Mouse (Mus musculus) heart, embryonic 16.5 days (tissue): ENCODE measurements around the gene Plpp3. TPM values are rescaled to one million over a fixed set of nuclear protein-coding genes. Genes with fewer than 3 reads are reported as not detected.

ENCODE experiments used
- ATAC-seq: fragments of 200-750 bp; cut with Nextera tagmentation; replicated peaks from 2 replicates; pipeline ENCODE4 v1.8.0; 2017; ENCODE audit warnings: moderate number of reproducible peaks; ENCODE audit not compliant: insufficient read depth, low FRiP score; ENCODE audit errors: extremely low read depth
- H3K27ac ChIP-seq: fragments of 300-500 bp; sonication (generic); 2 replicates; pipeline ENCODE4 v1.5.1; 2014; ENCODE audit warnings: mild to moderate bottlenecking, low read length, control low read depth, moderate library complexity
- H3K27me3 ChIP-seq: fragments of 300-500 bp; sonication (generic); 2 replicates; pipeline ENCODE4 v1.6.1; 2014; ENCODE audit warnings: low read length, mixed read lengths; ENCODE audit not compliant: control insufficient read depth, insufficient read depth
- H3K36me3 ChIP-seq: fragments of 300-500 bp; sonication (generic); 2 replicates; pipeline ENCODE4 v1.6.1; 2014; ENCODE audit not compliant: control insufficient read depth, insufficient read depth
- H3K4me1 ChIP-seq: fragments of 300-500 bp; sonication (generic); 2 replicates; pipeline ENCODE4 v1.6.1; 2014; ENCODE audit warnings: low read length, mixed read lengths; ENCODE audit not compliant: control insufficient read depth, insufficient read depth
- H3K4me2 ChIP-seq: fragments of 300-500 bp; sonication (generic); 2 replicates; pipeline ENCODE4 v1.6.1; 2014; ENCODE audit warnings: low read depth, mild to moderate bottlenecking, control low read depth, low read length
- H3K4me3 ChIP-seq: fragments of 300-500 bp; sonication (generic); 2 replicates; pipeline ENCODE4 v1.5.1; 2014; ENCODE audit warnings: mild to moderate bottlenecking, control low read depth, low read length
- H3K9ac ChIP-seq: fragments of 300-500 bp; sonication (generic); 2 replicates; pipeline ENCODE4 v1.6.1; 2014; ENCODE audit warnings: low read length, control low read depth
- H3K9me3 ChIP-seq: fragments of 300-500 bp; sonication (generic); replicated peaks from 2 replicates; pipeline ENCODE4 v1.6.1; 2016; ENCODE audit warnings: low read length; ENCODE audit not compliant: control insufficient read depth
- WGBS: fragments of 180-500 bp; shearing (Covaris S2); extraction: QIAGEN DNeasy Blood & Tissue Kit; methylation state at CpG from one replicate; pipeline ENCODE4 v1.1.7; 2014; 5-methylcytosine and 5-hydroxymethylcytosine counted together
- polyA plus RNA-seq: library from polyadenylated mRNA; unstranded; fragments of >200 nt; fragmentation: Nextera tagmentation; extraction: Ambion mirVana; gene quantifications from 2 replicates; pipeline ENCODE4 v1.2.1, GENCODE M21; 2015

Gene Plpp3
- polyA plus RNA-seq, 1 experiment from 2014 or later = 40.8 TPM

DNA sequence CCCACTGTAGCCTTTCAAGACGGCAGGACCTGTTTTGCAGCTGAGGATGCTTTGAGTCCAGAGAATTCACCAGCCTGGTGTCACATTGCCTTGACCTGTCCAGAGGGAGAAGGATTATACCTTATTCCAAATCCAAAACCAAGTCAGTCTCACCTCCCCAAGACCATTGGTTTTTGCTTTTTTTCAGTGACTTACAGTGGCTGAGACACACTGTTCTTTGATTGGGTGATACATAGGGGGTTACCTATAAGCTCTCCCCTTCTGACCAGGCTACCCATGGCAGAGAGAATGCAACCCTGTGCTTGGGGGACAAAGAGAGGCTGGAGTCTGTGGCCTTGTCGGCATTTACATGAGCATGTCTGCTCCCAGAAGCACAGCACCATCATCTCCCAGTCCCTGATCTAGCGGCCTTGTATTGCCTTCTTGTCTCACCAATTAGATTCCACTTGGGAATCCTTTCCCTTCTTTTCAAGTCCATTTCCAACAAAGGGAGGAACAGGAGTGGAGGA is 24.6 kb downstream of the Plpp3 start:
- H3K27me3 ChIP-seq = no peaks in the 10 kb centered on the region
- H3K36me3 ChIP-seq = peaks cover 3% of the 10 kb centered on the region; the same call in 1 of the 2 replicates
- no peak overlapping the region for H3K4me3 ChIP-seq
- H3K9ac ChIP-seq = no peak overlapping the region
- no peak for ATAC-seq
- H3K4me1 ChIP-seq = peaks cover 21% of the 10 kb centered on the region
- no peak overlapping the region for H3K4me2 ChIP-seq
- 67% methylated on average over 3 of the region's 3 CpGs for WGBS
- H3K27ac ChIP-seq = no peak overlapping the region
- H3K9me3 ChIP-seq = no peaks in the 10 kb centered on the region

DNA sequence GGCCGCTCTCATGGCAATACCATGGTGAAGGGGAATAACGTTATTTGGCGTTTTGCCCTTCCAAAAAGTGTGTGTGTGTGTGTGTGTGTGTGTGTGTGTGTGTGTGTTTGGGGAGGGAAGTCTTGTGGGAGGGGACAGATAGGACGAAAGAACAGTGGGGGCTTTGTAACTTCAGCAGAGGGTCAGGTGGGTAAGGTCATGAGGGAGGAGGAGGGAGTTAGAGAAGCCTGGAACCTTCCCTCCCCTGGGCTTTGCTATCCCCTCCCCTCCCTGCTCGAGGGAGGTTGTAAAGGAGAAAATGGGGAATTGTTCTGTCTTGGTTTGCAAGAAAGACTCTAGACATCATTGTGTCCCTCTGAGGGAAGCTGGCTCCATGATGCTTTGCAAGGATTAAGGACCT is 25.1 kb downstream of the Plpp3 start:
- Histone ChIP-seq H3K9me3 (no peaks in the 10 kb centered on the region), H3K27ac (no peak overlapping the region), H3K27me3 (no peaks in the 10 kb centered on the region), H3K4me2 (no peak overlapping the region), H3K4me1 (peaks cover 21% of the 10 kb centered on the region), H3K36me3 (peaks cover 3% of the 10 kb centered on the region; the same call in 1 of the 2 replicates), H3K9ac (no peak overlapping the region), H3K4me3 (no peak overlapping the region)
- 80% methylated on average over 5 of the region's 5 CpGs for WGBS
- no peak for ATAC-seq

GRCm38 (mm10) chr4:105184490-105184889 is 27.3 kb downstream of the Plpp3 start:
- no peak overlapping the region for H3K4me2 ChIP-seq
- H3K4me1 ChIP-seq = peaks cover 18% of the 10 kb centered on the region
- H3K4me3 ChIP-seq = no peak overlapping the region
- 69% methylated on average over 4 of the region's 4 CpGs for WGBS
- no peak for ATAC-seq
- H3K9me3 ChIP-seq = no peaks in the 10 kb centered on the region
- no peaks in the 10 kb centered on the region for H3K27me3 ChIP-seq
- H3K9ac ChIP-seq = no peak overlapping the region
- H3K27ac ChIP-seq = no peak overlapping the region
- peaks cover 3% of the 10 kb centered on the region; the same call in 1 of the 2 replicates for H3K36me3 ChIP-seq

DNA sequence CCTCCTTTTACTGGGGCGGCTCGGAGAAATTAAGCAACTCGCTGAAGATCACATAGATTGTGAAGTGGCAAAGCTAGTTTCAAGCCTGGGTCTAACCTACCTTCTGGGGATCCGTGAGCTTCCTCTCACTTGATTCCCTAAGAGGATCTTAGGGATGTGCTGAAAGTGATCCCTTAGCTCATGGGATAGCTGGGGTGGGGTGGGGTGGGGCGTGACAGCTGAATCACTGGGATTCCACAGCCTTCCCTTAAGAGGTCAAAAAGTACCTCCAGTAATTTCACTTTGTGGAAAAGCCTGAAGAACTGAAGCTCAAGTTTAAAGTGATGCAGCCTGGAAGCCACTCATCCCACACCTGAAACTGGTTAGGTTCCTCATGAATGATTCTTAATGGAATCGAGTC is 27.8 kb downstream of the Plpp3 start:
- H3K36me3 ChIP-seq = peaks cover 3% of the 10 kb centered on the region; the same call in 1 of the 2 replicates
- peaks cover 15% of the 10 kb centered on the region for H3K4me1 ChIP-seq
- no peak overlapping the region for H3K9ac ChIP-seq
- H3K4me2 ChIP-seq = no peak overlapping the region
- H3K4me3 ChIP-seq = no peak overlapping the region
- H3K27me3 ChIP-seq = no peaks in the 10 kb centered on the region
- WGBS = 72% methylated on average over 6 of the region's 6 CpGs
- no peak overlapping the region for H3K27ac ChIP-seq
- H3K9me3 ChIP-seq = no peaks in the 10 kb centered on the region
- ATAC-seq = no peak

- H3K9ac ChIP-seq = no peak overlapping the region
- no peak overlapping the region for H3K27ac ChIP-seq
- no peak overlapping the region for H3K4me3 ChIP-seq
- peaks cover 10% of the 10 kb centered on the region for H3K4me1 ChIP-seq
- no peak for ATAC-seq
- H3K9me3 ChIP-seq = no peaks in the 10 kb centered on the region
- H3K27me3 ChIP-seq = no peaks in the 10 kb centered on the region
- 80% methylated on average over 10 of the region's 10 CpGs for WGBS
- H3K36me3 ChIP-seq = peaks cover 3% of the 10 kb centered on the region; the same call in 1 of the 2 replicates
- no peak overlapping the region for H3K4me2 ChIP-seq
Measured at GRCm38 (mm10) chr4:105186654-105187053, 29.5 kb downstream of the Plpp3 start.

GRCm38 (mm10) chr4:105187873-105188272 is 30.7 kb downstream of the Plpp3 start:
- Histone ChIP-seq H3K4me2 (no peak overlapping the region), H3K27ac (no peak overlapping the region), H3K36me3 (peaks cover 3% of the 10 kb centered on the region; the same call in 1 of the 2 replicates), H3K4me1 (peaks cover 12% of the 10 kb centered on the region), H3K9ac (no peak overlapping the region), H3K4me3 (no peak overlapping the region), H3K9me3 (no peaks in the 10 kb centered on the region), H3K27me3 (no peaks in the 10 kb centered on the region)
- WGBS = 65% methylated on average over 7 of the region's 7 CpGs
- ATAC-seq = no peak

DNA sequence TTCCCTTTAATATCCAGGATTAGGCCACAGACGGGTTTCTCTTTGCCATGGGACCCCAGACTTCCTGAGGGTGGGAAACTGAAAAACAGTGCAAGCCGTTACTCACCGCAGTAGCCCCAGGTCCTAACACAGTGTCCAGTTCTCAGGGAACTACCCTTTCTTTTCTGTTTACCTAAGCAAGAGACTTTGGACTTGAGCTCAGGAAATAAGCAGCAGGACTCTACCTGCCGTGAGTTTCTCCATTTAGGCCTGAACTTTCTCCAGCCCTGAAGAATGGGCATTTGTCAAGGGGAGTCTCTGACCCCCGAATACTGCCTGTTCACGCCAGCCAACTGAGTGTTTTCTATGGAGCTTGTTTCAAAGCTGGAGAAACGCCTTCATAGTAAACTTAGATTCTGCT is 31.7 kb downstream of the Plpp3 start:
- Histone ChIP-seq H3K9ac (no peak overlapping the region), H3K4me2 (no peak overlapping the region), H3K4me1 (peaks cover 12% of the 10 kb centered on the region), H3K27me3 (no peaks in the 10 kb centered on the region), H3K9me3 (no peaks in the 10 kb centered on the region), H3K27ac (no peak overlapping the region), H3K4me3 (no peak overlapping the region), H3K36me3 (no peaks in the 10 kb centered on the region)
- ATAC-seq = no peak
- 78% methylated on average over 7 of the region's 7 CpGs for WGBS

GRCm38 (mm10) chr4:105190826-105191225 is 33.7 kb downstream of the Plpp3 start:
- ATAC-seq = 0 out of 2 replicates have a peak, but pooled peaks have one; percentile 55
- Histone ChIP-seq H3K9ac (no peak overlapping the region), H3K36me3 (no peaks in the 10 kb centered on the region; the same call in 1 of the 2 replicates), H3K4me3 (no peak overlapping the region), H3K27ac (no peak overlapping the region), H3K4me1 (peaks cover 8% of the 10 kb centered on the region), H3K4me2 (no peak overlapping the region), H3K9me3 (no peaks in the 10 kb centered on the region), H3K27me3 (no peaks in the 10 kb centered on the region)
- 79% methylated on average over 4 of the region's 4 CpGs for WGBS

DNA sequence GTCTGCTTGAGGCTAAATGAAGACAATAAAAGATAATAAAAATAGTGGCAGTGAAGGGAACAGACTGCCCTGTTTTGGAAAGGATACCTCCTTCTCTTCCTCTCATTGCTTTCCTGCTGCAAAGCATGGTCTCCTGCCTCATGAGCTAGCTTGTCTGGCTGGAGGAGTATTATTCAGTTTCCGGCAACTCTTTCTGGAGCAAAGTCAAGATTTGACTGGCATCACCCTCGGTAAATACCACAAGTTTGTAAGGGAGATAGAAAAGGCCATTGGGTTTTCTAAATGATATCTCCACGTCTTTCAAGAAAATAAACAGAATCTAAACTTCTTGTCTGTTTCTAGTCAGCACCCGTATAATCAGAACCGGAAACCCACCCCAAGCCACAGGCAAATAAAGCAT is 34.4 kb downstream of the Plpp3 start:
- peak overlapping the region; percentile 18; the same call in 1 of the 2 replicates for H3K27ac ChIP-seq
- ATAC-seq = no peak
- no peaks in the 10 kb centered on the region for H3K9me3 ChIP-seq
- H3K27me3 ChIP-seq = no peaks in the 10 kb centered on the region
- H3K4me3 ChIP-seq = no peak overlapping the region
- no peaks in the 10 kb centered on the region; the same call in 1 of the 2 replicates for H3K36me3 ChIP-seq
- no peak overlapping the region for H3K4me2 ChIP-seq
- H3K4me1 ChIP-seq = peaks cover 8% of the 10 kb centered on the region
- no peak overlapping the region for H3K9ac ChIP-seq
- 56% methylated on average over 5 of the region's 5 CpGs for WGBS
